Mouse (Mus musculus) embryonic fibroblast, embryonic 13.5 days (primary cell): ENCODE measurements around the gene Pepd. TPM values are rescaled to one million over a fixed set of nuclear protein-coding genes. Genes with fewer than 3 reads are reported as not detected.

Experiments used
- H3K27ac ChIP-seq: 2 replicates; pipeline ENCODE4 v1.5.1; 2012; ENCODE audit warnings: low read length, control low read depth, inconsistent platforms; ENCODE audit not compliant: insufficient read depth
- H3K4me1 ChIP-seq: 2 replicates; pipeline ENCODE4 v1.6.1; 2011; ENCODE audit warnings: low read length; ENCODE audit not compliant: control insufficient read depth, insufficient read depth
- H3K4me3 ChIP-seq: 2 replicates; pipeline ENCODE4 v1.5.1; 2011; ENCODE audit warnings: mild to moderate bottlenecking, control low read depth, low read length; ENCODE audit not compliant: insufficient read depth
- CTCF ChIP-seq: IDR thresholded peaks from 2 replicates; pipeline ENCODE4 v1.5.1; 2011; ENCODE audit warnings: mild to moderate bottlenecking, control low read depth, low read length, moderate library complexity, borderline replicate concordance; ENCODE audit not compliant: insufficient read depth
- POLR2A ChIP-seq: IDR thresholded peaks from 2 replicates; pipeline ENCODE4 v1.6.1; 2011; ENCODE audit warnings: low read depth, mild to moderate bottlenecking, control low read depth, low read length, moderate library complexity
- polyA plus RNA-seq: library from polyadenylated mRNA; stranded (reverse); fragments of >200 nt; gene quantifications from 2 replicates; pipeline ENCODE4 v1.2.4, GENCODE M21; 2011; ENCODE audit warnings: low read depth; ENCODE audit not compliant: missing spikeins, insufficient read length

Pepd gene
- polyA plus RNA-seq, 1 experiment, result 20.7 TPM

DNA sequence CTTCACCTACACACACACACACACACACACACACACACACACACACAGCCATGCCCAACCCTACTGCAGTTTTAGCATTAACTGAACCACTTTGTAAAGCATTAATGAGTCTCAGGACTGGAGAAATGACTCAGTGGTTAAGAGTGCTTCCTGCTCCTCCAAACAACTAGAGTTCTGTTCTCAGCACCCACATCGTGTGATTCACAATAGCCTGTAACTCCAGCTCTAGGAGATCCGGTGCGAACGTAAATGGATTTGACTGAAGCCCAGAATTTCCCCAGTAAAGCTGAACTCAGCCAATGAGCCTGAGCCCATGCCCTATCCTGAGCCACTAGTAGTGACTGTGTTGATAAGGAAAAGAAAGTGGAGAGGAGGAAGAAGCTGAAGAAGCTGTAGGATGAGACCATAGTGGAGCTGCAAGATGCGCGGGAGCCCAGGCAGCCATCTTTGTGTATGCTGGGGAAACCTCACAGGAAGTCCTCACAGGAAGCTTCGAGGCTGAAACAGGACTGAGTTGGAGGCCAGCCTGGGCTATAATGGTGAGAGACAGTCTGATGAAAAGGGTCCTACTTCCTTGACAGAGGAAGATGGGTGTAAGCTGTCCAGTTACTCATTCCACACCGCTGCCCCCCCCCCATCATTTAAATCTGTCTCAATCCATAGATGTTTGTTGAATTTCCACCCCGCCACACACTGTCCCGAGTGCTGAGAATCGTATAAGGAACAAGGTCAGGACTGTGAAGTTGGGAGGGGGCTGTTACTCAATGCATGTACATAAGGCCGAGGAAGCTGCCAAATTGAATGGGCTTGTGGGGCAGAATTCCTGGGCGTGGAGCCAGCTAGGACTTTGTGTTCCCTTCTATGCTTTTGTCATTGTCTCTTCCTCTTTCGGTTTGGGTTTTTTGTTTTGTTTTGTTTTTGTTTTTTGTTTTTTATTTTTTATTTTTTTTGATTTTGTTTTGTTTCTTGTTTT lies 152.4 kb downstream of the Pepd start:
- no peak overlapping the region for H3K4me3 ChIP-seq
- no peak for TF ChIP-seq CTCF
- no peak for TF ChIP-seq POLR2A
- H3K4me1 ChIP-seq, result no peaks in the 10 kb centered on the region
- peak overlapping the region; percentile 13; the same call in 1 of the 2 replicates for H3K27ac ChIP-seq

- H3K27ac ChIP-seq, result no peak overlapping the region
- TF ChIP-seq CTCF (no peak), POLR2A (no peak)
Observed at GRCm38 (mm10) chr7:35065958-35066357, 153.8 kb downstream of the Pepd start.

DNA sequence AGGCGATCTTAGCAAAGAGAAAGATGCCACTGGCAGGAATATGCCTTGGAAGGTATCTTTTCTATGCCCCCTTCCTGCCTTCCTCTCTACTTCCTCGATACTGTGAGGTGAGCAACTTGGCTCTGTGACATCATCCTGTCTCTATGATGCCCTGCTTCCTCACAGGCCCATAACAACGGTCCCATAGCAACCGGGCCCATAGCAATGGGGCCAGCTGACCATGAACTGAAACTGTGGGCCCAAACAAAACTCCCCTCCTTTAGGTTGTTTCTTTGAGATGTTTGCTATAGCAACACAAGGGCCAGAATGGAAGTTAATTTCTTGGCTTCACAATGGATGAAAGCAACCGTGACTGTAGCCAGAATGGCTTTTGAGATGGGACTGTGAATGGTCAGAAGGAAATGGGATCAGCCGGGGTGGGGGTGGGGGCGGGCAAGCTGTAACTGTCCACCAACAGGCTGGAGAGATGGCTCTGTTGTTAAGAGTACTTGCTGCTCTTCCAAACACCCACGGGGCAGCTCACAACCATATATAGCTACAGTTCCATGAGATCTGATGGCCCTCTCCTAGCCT lies 154.5 kb downstream of the Pepd start:
- no peaks in the 10 kb centered on the region for H3K4me1 ChIP-seq
- H3K27ac ChIP-seq, result no peak overlapping the region
- TF ChIP-seq POLR2A, result no peak
- TF ChIP-seq CTCF, result no peak
- no peak overlapping the region for H3K4me3 ChIP-seq

More at GRCm38 (mm10) chr7:35065958-35066357, 153.8 kb downstream of the Pepd start:
- H3K4me3 ChIP-seq, result no peak overlapping the region
- H3K4me1 ChIP-seq, result no peaks in the 10 kb centered on the region

DNA sequence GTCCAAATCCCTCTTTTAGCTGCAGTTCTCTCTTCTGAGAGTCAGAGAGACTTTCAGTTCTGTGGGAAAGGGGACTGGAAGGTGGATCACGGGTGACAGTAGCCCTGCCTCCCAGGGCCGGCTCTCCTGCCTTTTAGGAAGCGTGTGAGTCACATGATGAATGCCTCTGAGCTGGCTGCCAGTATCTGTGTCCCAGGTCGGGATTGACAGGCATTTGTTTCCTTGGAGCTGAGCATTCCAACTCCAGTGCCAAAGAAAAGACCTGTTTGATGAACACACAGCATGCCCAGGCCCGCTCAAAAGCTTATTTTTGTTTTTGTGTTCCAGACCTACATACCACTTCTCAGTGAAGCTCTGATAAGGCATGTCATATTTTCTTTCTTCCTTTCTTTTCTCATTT lies 164.5 kb downstream of the Pepd start:
- Histone ChIP-seq H3K4me1 (no peaks in the 10 kb centered on the region), H3K27ac (no peak overlapping the region), H3K4me3 (no peak overlapping the region)
- TF ChIP-seq POLR2A, result no peak
- no peak for TF ChIP-seq CTCF

- TF ChIP-seq CTCF, result no peak
- no peak for TF ChIP-seq POLR2A
- Histone ChIP-seq H3K4me3 (no peak overlapping the region), H3K4me1 (no peaks in the 10 kb centered on the region), H3K27ac (no peak overlapping the region)
Observed at GRCm38 (mm10) chr7:35080843-35081338, 168.7 kb downstream of the Pepd start.

- TF ChIP-seq CTCF (no peak), POLR2A (no peak)
- H3K4me1 ChIP-seq, result no peaks in the 10 kb centered on the region
- no peak overlapping the region for H3K27ac ChIP-seq
- H3K4me3 ChIP-seq, result no peak overlapping the region
Observed at GRCm38 (mm10) chr7:35081406-35082104, 169.4 kb downstream of the Pepd start.

DNA sequence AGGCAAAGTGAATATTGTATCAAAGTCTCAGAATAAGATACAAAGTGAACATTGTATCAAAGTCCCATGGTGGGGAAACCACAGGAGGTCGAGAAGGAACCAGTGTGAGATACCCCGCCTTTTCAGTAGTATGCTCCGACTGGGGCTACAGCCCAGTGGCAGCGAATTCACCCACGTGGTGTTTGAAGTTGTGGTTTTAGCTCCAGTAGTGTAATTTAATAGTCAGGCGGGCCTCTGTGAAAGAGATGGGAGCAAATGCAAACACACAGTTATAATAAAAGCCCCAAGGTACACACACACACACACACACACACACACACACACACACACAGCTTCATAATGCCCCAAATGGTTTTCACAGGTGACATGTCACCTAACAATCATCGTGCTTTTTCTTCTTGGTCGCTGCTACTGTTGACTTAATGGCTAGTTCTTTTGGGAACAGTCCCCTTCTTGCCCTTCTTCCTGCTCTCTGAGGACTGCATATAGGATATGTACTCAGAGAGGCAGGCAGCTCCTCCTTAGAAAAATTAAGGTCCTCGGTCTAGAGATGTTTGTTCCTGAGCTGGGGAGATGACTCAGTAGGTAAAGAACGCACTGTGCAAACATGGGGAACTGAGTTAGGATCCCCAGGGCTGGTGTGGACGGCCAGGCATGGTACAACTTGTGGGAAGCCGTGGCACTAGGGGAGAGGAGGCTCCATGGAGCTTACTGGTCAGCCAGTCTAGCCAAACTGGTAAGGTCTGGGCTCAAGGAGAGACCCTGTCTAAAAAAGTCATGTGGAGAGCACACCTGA lies 172.6 kb downstream of the Pepd start:
- TF ChIP-seq POLR2A (no peak), CTCF (no peak)
- Histone ChIP-seq H3K4me3 (no peak overlapping the region), H3K4me1 (no peaks in the 10 kb centered on the region), H3K27ac (no peak overlapping the region)

DNA sequence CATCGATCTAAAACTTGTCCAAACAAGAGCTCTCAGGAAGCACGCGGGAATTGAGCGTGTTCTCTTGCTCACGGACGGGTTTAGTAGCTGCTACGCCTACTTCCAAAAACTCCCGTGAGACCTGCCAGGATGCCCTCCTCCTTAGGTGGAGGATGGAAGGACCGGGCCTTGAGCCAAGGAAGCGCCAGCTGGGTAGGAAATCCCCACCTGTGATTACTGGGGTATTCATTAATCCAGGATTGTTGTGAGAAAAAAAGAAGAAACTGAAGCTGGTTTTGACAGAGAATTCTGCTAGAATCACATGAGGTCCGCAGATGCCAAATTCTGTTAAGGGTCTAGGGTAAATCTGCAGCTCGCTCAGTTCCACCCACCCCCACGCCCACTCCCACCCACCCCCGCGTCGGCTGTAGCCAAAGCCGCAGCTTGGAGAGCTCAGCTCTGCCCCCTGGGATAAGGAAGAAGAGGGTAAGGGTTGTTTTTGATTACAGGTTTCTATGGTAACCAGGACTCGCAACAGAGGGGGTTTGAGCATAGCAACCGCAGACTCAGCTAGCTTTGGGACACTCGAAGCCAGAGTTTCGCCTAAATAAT lies 174.2 kb downstream of the Pepd start:
- H3K4me1 ChIP-seq, result no peaks in the 10 kb centered on the region
- no peak overlapping the region for H3K27ac ChIP-seq
- H3K4me3 ChIP-seq, result peak overlapping the region; percentile 3
- TF ChIP-seq CTCF (no peak), POLR2A (no peak)
